Mouse (Mus musculus) mouse trophoblast stem cell (cell line): ENCODE measurements around the gene Tepp.

ENCODE experiments used
- in situ Hi-C, 2 experiments: fragments of 300-500 bp; cut with MseI, MboI; formaldehyde crosslinking; loops; 2 replicates in 1 of 2; 3 replicates in 1 of 2; pipeline ENCODE4 v1.15.1; 2025

Gene Tepp

DNA sequence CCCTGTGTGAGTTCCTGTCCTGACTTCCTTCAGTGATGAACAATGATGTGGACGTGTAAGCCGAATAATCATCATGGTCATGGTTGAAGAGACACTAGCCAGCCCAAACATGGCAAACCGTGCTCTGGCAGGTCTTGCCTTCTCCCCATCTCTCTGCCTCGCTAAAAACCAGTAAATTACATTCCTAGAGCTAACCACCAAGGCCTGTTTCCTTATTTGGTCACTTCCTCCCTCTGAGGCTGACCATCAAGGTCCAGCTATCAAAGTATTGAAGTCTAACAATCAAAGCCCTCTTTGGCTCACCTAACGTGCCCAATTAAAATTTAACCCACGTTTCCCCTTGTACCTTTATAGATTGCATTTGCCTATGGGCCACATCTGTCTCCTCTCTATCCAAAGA lies 51.9 kb downstream of the Tepp start:
- in situ Hi-C loops: no loop called here

DNA sequence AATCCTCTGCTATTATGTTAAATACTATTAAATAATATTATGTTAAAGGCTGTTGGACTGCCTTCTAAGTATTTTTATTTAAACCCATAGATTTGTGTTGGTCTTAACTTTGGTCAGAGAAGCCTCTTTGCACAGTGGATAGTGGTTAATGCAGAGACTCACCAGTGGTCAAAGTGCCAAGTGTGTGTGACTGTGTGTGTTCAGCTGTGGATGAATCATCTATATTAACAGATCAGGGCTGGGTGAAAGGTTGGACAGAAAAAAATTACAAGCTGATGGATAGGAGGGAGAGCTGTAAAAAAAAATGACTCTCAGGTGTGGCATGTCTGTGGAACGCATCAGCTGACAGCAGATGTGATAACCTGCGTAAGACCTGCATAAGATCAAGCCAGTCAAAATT lies 53.5 kb downstream of the Tepp start:
- in situ Hi-C loops: no loop called here

- in situ Hi-C loops: no loop called here
These were observed 59.4 kb downstream of the Tepp start for GRCm38 (mm10) chr8:95369581-95370326.

DNA sequence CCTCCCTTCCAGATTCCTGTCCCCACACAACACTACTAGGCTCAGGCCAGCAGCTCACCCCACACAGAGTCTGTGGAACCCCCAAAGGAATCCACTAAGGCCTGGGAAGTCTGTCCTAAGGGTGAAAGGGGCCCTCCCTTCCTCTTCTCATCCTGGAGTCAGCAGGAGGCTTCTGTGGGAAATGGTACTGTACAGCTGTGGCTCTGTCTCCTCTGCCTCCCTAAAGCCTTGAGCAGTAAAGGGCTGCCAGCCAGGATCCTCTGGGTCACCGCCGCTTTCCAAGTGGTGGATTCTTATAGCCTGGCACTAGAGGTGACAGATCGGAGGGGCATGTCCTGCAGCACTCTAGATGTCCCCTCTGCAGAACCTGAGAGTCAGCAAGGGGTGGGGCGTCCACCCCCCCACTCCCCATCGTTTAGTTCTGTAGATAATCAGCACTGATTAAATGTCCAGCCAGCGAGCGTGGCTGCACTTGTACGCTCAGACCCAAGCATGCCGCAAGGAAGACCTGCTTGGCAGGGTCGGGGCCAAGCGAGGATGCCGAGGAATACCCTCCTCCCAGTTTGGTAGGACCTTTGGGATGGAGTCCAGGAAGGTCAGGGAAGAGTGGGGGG lies 63.1 kb downstream of the Tepp start:
- in situ Hi-C loops: no loop called here

GRCm38 (mm10) chr8:95374429-95374828 lies 64.1 kb downstream of the Tepp start:
- in situ Hi-C loops: no loop called here

DNA sequence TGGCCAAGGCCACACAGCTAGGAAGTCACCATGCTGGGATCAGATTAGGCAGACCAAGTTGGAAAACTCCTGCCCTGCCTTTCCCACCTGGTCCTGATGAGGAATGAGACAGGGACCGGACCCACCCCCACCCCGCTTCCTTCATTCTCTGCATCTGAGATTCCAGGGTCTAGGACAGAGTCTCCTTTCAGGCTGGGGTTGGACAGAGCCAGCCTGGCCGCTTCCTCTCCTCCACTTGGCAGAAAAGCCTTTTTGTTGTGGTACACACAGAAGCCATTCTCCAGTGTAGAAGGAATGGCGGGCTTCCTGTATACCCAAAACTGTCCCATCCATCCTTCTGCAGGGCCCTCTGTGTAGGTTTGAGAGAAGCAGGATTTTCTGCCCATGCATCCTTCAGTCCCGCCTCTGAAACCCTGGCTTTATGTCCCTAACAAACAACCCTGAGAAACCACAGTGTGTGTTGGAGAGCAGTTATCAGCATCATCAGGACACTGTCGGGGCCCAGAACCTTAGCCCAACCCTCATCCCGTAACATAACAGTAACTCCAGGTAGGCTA lies 65.1 kb downstream of the Tepp start:
- in situ Hi-C loops: no loop called here
